Mouse (Mus musculus) lung, postnatal 0 days (tissue): ENCODE data around the gene Dnm3. TPM values are rescaled to one million over a fixed set of nuclear protein-coding genes. Genes with fewer than 3 reads are reported as not detected.
A peak's percentile ranks its signal among the peaks of the same experiment; 100 is the strongest.

Experiments
- ATAC-seq: fragments of 200-750 bp; cut with Nextera tagmentation; 2 replicates; pipeline ENCODE4 v1.8.0; 2017; ENCODE audit warnings: moderate library complexity
- DNase-seq: peaks from one replicate; pipeline ENCODE4 v3.0.0-alpha.2; 2016; ENCODE audit warnings: low spot score
- H3K27ac ChIP-seq: fragments of 300-500 bp; sonication (generic); 2 replicates; pipeline ENCODE4 v1.5.1; 2014; ENCODE audit warnings: antibody characterized with exemption, mild to moderate bottlenecking, low read length, mixed read lengths
- H3K27me3 ChIP-seq: fragments of 300-500 bp; sonication (generic); replicated peaks from 2 replicates; pipeline ENCODE4 v1.6.1; 2014; ENCODE audit warnings: low read length, mixed read lengths; ENCODE audit not compliant: insufficient read depth
- H3K36me3 ChIP-seq: fragments of 300-500 bp; sonication (generic); 2 replicates; pipeline ENCODE4 v1.6.1; 2014; ENCODE audit warnings: low read length, mixed read lengths; ENCODE audit not compliant: insufficient read depth
- H3K4me1 ChIP-seq: fragments of 300-500 bp; sonication (generic); 2 replicates; pipeline ENCODE4 v1.6.1; 2014; ENCODE audit warnings: antibody characterized with exemption, low read depth, low read length, mixed read lengths; ENCODE audit not compliant: insufficient read depth
- H3K4me2 ChIP-seq: fragments of 300-500 bp; sonication (generic); replicated peaks from 2 replicates; pipeline ENCODE4 v1.6.1; 2014; ENCODE audit warnings: low read depth, mild to moderate bottlenecking, low read length, moderate library complexity, mixed read lengths
- H3K4me3 ChIP-seq: fragments of 300-500 bp; sonication (generic); 2 replicates; pipeline ENCODE4 v1.5.1; 2014; ENCODE audit warnings: low read depth, low read length
- H3K9ac ChIP-seq: fragments of 300-500 bp; sonication (generic); replicated peaks from 2 replicates; pipeline ENCODE4 v1.6.1; 2014; ENCODE audit warnings: low read depth, mild to moderate bottlenecking
- H3K9me3 ChIP-seq: fragments of 300-500 bp; sonication (generic); 2 replicates; pipeline ENCODE4 v1.6.1; 2016; ENCODE audit warnings: low read length, mixed read lengths
- CTCF ChIP-seq: IDR thresholded peaks from 2 replicates; pipeline ENCODE4 v1.5.1; 2016; ENCODE audit warnings: antibody characterized with exemption, mild to moderate bottlenecking
- EP300 ChIP-seq: IDR thresholded peaks from 2 replicates; pipeline ENCODE4 v1.6.1; 2016; ENCODE audit warnings: antibody characterized with exemption, mild to moderate bottlenecking, control low read depth
- WGBS: fragments of 180-500 bp; shearing (Covaris S2); extraction: QIAGEN DNeasy Blood & Tissue Kit; methylation state at CpG from one replicate; pipeline ENCODE4 v1.1.7; 2014; 5-methylcytosine and 5-hydroxymethylcytosine counted together
- polyA plus RNA-seq: library from polyadenylated mRNA; unstranded; fragments of >200 nt; fragmentation: Nextera tagmentation; extraction: Ambion mirVana; gene quantifications from 2 replicates; pipeline ENCODE4 v1.2.1, GENCODE M21; 2015

Gene Dnm3
- polyA plus RNA-seq, 1 experiment from 2014 or later = 3.4 TPM

DNA sequence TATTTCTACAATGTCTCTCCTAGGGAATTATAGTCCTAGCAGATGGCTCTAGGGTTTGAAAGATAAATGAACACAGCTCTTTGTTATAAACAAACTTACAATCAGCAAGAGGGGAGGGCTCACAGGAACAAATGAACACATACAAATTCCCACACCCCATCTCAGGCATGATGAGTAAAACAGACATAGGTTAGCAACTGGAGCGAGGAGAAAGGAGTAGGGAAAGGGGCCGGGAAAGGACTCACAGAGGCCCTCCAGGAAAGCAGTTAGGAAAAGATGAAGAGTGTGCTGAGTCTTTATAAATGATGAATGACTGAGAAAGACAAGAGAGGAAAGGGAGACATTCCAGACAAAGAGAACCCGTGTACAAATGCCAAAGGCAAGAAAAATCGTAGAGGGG, 175.4 kb downstream of the Dnm3 start:
- 41% methylated on average over 4 of the region's 4 CpGs for WGBS
- Histone ChIP-seq H3K27ac (no peak overlapping the region), H3K4me2 (no peak overlapping the region), H3K9me3 (no peaks in the 10 kb centered on the region), H3K9ac (no peak overlapping the region), H3K27me3 (no peaks in the 10 kb centered on the region), H3K4me1 (no peaks in the 10 kb centered on the region), H3K36me3 (no peaks in the 10 kb centered on the region), H3K4me3 (no peak overlapping the region)
- DNase-seq (no peak), ATAC-seq (no peak)
- TF ChIP-seq EP300 (no peak), CTCF (no peak)

DNA sequence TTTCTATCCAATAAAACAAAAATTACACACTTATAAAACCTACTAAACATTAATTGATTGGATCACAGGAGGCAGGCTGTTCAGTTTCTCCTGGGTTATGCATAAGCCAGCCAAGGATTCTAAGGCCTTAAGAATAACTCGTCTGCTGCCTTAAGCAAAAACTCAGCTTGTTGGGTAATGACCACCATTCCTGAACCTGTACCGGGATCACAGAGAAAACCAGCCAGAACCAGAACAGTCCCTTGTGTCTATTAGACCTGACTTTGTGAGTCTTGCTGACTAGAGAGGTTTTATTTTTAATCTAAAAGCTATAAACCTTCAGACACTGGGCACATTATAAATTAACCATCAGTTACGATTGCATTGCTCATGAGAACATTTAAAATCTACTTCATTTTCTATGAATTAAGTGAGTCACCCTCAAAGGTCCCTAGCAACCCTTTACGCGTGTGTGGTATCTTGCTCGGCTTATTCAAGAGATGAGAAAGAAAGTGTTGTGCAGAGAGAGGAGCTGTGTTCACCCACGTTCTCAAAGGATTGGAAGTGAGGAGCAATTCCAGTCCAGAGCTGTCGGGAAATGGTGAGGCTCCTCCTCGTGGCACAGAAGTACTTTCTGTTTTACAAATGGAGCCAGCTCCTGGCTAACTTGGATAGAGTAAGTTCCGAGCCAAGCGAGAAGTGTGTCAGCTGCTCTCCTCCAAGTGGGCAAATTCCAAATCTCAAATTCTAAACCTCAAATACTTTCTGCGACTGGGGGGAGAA, 178.1 kb downstream of the Dnm3 start:
- H3K27me3 ChIP-seq = no peaks in the 10 kb centered on the region
- no peaks in the 10 kb centered on the region for H3K9me3 ChIP-seq
- no peak overlapping the region; the same call in 1 of the 2 replicates for H3K27ac ChIP-seq
- H3K4me3 ChIP-seq = no peak overlapping the region
- H3K9ac ChIP-seq = no peak overlapping the region
- ATAC-seq = peak; percentile 46
- WGBS = 47% methylated on average over 12 of the region's 12 CpGs
- H3K36me3 ChIP-seq = no peaks in the 10 kb centered on the region
- peak; percentile 58 for DNase-seq
- no peak overlapping the region for H3K4me2 ChIP-seq
- TF ChIP-seq CTCF (peak; percentile 21), EP300 (no peak)
- H3K4me1 ChIP-seq = no peaks in the 10 kb centered on the region

GRCm38 (mm10) chr1:162298527-162298926, 179.3 kb downstream of the Dnm3 start:
- 85% methylated on average over 3 of the region's 3 CpGs for WGBS
- Histone ChIP-seq H3K36me3 (no peaks in the 10 kb centered on the region), H3K27me3 (no peaks in the 10 kb centered on the region), H3K4me2 (no peak overlapping the region), H3K9ac (no peak overlapping the region), H3K27ac (no peak overlapping the region), H3K4me3 (no peak overlapping the region), H3K9me3 (no peaks in the 10 kb centered on the region), H3K4me1 (no peaks in the 10 kb centered on the region)
- TF ChIP-seq EP300 (no peak), CTCF (no peak)
- DNase-seq (no peak), ATAC-seq (no peak)

- TF ChIP-seq CTCF (no peak), EP300 (no peak)
- DNase-seq (peak; percentile 50), ATAC-seq (peak; percentile 25; the same call in 1 of the 2 replicates)
- no peaks in the 10 kb centered on the region for H3K9me3 ChIP-seq
- no peaks in the 10 kb centered on the region for H3K36me3 ChIP-seq
- H3K9ac ChIP-seq = no peak overlapping the region
- H3K4me2 ChIP-seq = no peak overlapping the region
- 55% methylated on average over 5 of the region's 5 CpGs for WGBS
- no peaks in the 10 kb centered on the region for H3K27me3 ChIP-seq
- H3K27ac ChIP-seq = peak overlapping the region; percentile 51
- no peaks in the 10 kb centered on the region for H3K4me1 ChIP-seq
- no peak overlapping the region for H3K4me3 ChIP-seq
These were observed 182.4 kb downstream of the Dnm3 start for GRCm38 (mm10) chr1:162295443-162295842.

DNA sequence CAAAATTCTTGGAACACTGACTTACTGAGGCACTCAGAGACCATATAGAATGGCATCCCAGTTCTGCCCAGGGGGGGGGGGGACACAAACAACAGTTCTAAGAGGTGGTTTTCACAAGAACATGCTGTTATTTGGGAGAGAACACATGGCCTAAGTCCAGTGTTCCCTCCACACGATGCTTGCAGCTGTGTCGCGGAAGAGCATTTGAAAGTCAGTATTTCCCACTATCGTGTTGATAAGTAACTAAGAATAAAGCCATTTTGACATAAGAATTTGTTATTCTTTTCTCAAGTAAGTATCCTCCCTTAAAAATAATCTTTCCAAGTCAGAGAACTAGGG, 183.3 kb downstream of the Dnm3 start:
- peak; percentile 31; the same call in 1 of the 2 replicates for TF ChIP-seq EP300
- no peak for TF ChIP-seq CTCF
- Histone ChIP-seq H3K27ac (peak overlapping the region; percentile 4; the same call in 1 of the 2 replicates), H3K4me2 (no peak overlapping the region), H3K4me1 (no peaks in the 10 kb centered on the region), H3K4me3 (no peak overlapping the region), H3K9me3 (no peaks in the 10 kb centered on the region), H3K36me3 (no peaks in the 10 kb centered on the region), H3K27me3 (no peaks in the 10 kb centered on the region), H3K9ac (no peak overlapping the region)
- ATAC-seq (peak; percentile 83), DNase-seq (peak; percentile 62)
- WGBS = 61% methylated on average over 4 of the region's 4 CpGs

DNA sequence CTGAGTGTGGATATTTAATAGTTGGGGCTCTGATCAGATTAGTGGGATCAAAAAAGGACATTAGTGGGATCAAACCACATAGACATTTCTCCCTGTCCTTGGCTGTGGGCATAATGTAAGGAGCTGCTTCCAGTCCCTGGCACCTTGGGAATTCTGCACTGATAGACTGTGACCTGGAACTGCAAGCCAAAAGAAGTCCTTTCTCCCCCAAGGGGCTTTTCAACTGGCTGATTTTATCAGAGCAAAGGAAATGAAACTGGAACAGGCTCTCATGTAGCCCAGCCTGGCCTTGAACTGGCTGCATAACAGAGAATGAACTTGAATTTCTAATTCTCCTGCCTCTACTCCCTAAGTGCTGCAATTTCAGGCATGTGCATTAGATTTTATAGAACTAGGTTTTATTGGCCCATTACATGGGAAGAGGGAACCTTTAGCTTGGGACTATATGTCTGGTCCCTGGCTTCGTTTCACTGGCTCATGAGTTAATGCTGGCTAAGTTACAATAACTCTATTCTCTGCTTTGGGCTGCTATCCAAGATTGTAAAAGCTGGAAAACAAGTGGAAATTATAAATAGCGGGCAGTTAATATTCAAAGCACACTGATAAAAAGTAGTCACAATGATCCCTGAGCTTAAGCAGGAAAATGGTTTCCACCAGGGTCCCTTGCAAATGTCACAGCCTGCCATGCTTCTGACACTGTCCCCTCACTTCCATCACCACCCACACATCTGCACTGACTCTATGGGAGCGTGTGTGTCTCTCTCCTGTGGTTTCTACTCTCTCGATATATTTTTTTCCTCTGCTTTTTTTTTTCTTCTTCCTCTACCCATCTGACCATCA, 183.9 kb downstream of the Dnm3 start:
- no peak overlapping the region for H3K4me2 ChIP-seq
- no peaks in the 10 kb centered on the region for H3K36me3 ChIP-seq
- 44% methylated on average over 4 of the region's 4 CpGs for WGBS
- no peaks in the 10 kb centered on the region for H3K9me3 ChIP-seq
- H3K4me3 ChIP-seq = no peak overlapping the region
- no peaks in the 10 kb centered on the region for H3K4me1 ChIP-seq
- H3K9ac ChIP-seq = no peak overlapping the region
- no peak for TF ChIP-seq CTCF
- no peak for TF ChIP-seq EP300
- DNase-seq (peak; percentile 40), ATAC-seq (peak; percentile 40)
- no peaks in the 10 kb centered on the region for H3K27me3 ChIP-seq
- peak overlapping the region; percentile 4; the same call in 1 of the 2 replicates for H3K27ac ChIP-seq
